Mouse (Mus musculus): ENCODE data around the gene Atg7. TPM values are rescaled to one million over a fixed set of nuclear protein-coding genes. Genes with fewer than 3 reads are reported as not detected.

Atg7 gene
- polyA plus RNA-seq, 1 experiment from 2014 or later, result 16.8 TPM

Other genes starting within 250 kb of the Atg7 start
- gene Hrh1, start 245.2 kb upstream of the Atg7 start, polyA plus RNA-seq (2015; fragmentation: Nextera tagmentation; extraction: Ambion mirVana), result 0.59 and 0.95 TPM in 2 replicates